Mouse (Mus musculus): ENCODE data around the gene Sphk1.

Sphk1 gene

DNA sequence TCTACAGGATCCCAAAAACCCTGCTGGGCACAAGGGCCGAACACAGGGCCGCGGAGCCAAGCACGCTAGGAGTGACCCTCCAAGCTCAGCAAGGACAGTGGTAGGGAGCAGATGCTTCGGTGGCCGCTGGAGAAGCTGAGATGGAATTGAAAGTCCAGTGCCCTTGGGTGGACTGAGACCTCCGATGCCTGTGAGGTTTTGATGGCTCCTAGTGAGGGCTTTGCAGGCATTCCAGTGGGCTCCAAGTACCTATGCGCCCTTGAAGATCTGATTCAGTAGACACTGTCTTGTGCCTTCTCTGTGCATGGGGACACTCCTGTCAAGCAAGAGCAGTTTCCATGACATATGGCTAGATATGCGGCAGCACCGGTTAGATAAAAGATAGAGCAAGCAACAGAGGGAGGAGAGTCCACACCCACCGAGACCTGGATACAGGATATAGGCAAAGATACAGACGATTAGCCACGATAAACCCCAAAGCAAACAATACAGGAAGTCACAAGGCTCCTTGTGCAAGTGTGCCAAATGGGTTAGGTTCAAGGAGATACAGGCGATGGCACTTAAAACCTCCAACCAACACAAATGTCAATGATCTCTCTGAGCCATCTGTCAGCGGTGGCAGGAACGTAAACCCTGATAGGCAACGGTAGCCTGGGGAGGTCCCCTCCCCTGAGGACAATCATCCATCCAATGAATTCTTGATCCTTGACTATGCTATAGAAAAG lies 24.4 kb upstream of the Sphk1 start:
- no peak for DNase-seq (ENCODE audit: low spot score in 2 of 2)

- no peak for DNase-seq (ENCODE audit: low spot score in 2 of 2)
These were observed 22.0 kb upstream of the Sphk1 start for GRCm38 (mm10) chr11:116508689-116509088.

DNA sequence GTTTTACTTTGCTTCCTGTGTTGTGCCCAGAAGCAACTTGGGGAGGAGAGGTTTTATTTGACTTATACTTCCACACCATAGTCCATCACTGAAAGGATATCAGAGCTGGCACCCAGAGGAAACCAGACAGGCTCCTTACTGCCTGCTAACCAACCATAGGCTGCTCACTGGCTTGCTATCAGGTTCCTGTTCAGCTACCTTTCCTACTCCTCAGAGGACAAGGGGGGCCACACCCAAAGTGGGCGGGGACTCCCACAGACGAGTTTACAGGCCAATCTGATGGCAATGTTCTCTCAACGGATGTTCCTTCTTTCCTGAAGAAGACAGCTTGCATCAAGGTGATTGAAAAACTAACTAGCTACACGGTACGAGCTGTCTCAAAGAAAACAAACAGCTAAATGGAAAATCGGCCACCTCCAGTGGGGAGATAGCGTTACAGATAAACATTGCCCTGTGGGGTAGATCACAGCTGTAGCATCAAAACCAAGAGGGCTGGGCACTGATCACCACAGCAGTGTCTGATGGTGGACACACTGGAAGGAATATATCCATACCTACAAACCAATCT lies 19.3 kb upstream of the Sphk1 start:
- no peak for DNase-seq (ENCODE audit: low spot score in 2 of 2)

DNA sequence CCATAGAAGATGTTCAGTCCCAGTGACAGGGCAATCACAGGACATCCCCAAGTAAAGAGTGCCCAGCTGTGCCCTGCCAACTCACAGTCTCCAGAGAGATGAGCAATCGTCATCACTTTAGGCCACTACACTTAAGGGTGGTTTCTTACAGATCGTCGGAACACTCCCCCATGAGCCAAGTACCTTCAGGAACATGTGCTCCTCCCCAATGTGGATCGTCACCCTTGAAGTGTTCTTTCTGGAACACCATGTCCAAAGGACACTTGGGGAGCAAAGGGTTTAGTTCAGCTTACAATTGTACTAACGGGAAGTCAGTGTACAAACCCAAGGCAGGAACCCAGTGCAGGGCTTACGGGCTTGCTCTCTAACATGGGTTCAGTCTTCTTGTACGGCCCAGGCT lies 18.6 kb upstream of the Sphk1 start:
- DNase-seq (ENCODE audit: low spot score in 2 of 2) = no peak

GRCm38 (mm10) chr11:116512987-116513386 lies 17.7 kb upstream of the Sphk1 start:
- no peak for DNase-seq (ENCODE audit: low spot score in 2 of 2)

GRCm38 (mm10) chr11:116513531-116514038 lies 17.1 kb upstream of the Sphk1 start:
- no peak for DNase-seq (ENCODE audit: low spot score in 2 of 2)

GRCm38 (mm10) chr11:116515330-116516020 lies 15.2 kb upstream of the Sphk1 start:
- no peak for DNase-seq (ENCODE audit: low spot score in 2 of 2)

DNA sequence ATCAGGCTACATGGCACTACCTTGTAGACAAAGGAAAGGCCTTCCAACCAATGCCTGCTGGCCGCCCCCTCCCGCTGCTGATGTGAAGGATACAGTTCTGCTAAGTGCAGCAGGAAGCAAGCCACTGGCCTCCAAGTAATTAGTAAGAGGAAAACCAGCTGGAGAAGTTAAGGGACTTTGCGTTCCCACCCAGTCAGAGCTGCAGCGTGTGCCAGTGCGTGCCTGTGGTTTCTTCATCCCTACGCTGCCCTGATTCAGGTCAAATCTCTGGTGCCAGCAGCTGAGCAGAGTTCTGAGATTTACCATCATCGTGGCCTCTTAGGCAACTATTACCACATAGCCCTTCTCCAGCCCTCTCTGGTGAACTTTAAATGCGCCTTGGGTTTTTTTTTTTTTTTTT lies 12.2 kb upstream of the Sphk1 start:
- DNase-seq (ENCODE audit: low spot score in 2 of 2) = peak in 1 of 2 experiments; percentile 67

DNA sequence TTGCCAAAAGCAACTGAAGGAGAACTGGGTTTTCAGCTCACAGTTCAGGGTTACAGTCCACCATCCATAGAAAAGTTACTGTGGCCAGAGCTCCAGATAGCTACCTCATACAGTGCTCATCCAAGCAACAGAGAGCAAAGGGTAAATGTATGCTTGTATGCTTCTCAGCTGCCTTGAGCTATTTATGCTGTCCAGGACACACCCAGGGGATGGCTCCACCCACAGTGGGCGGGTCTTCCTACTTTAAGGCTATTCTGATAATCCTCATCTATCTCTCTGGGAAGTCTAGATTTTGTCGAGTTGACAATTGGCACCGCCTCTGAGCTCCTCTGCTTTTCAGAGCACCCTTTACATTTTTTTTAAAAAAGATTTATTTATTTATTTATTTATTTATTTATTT lies 9.6 kb upstream of the Sphk1 start:
- no peak for DNase-seq (ENCODE audit: low spot score in 2 of 2)

DNA sequence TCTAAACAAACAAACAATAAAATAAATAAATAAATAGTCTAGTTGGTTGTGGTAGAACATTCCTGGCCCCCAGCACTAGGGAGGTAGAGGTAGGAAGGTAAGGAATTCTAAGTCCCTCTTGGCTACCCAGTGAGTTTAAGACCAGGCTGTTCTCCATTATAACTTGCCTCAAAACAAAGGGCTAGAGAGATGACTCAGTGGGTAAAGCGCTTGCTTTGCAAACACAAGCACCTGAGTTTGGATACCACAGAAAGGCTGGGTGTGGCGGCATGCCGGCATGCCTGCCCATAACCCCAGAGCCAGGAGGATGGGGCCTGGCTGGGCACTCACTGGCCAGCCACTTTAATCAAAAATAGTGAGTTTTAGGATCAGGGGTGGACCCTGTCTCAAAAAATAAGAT lies 8.7 kb upstream of the Sphk1 start:
- DNase-seq (ENCODE audit: low spot score in 2 of 2) = peak in 1 of 2 experiments; percentile 38

- no peak for DNase-seq (ENCODE audit: low spot score in 2 of 2)
These were observed 7.6 kb upstream of the Sphk1 start for GRCm38 (mm10) chr11:116522886-116523698.

DNA sequence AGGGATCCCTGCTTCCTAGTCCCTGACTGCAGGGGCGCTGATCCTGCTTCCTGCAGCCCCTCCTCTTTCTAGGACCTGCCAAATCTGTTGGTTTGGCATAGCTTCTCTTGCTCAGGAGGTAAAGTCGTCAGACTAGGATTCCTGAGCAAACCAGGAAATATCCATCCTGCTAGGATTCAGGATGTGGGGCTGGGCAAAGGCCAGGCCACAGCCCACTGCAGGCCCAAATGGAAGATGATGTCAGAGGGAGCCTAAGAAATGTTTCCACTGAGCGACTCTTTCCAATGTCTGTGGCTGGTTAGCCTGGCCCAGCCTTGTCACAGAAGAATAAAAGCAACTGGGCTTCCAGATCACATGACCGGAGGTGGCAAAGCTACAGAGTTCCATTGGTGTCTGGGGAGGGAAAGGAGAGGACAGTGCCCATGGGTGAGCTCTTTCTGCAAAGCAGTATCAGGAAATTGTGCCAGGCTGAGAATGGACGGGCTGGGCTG lies 7.0 kb upstream of the Sphk1 start:
- DNase-seq (ENCODE audit: low spot score in 2 of 2) = no peak

DNA sequence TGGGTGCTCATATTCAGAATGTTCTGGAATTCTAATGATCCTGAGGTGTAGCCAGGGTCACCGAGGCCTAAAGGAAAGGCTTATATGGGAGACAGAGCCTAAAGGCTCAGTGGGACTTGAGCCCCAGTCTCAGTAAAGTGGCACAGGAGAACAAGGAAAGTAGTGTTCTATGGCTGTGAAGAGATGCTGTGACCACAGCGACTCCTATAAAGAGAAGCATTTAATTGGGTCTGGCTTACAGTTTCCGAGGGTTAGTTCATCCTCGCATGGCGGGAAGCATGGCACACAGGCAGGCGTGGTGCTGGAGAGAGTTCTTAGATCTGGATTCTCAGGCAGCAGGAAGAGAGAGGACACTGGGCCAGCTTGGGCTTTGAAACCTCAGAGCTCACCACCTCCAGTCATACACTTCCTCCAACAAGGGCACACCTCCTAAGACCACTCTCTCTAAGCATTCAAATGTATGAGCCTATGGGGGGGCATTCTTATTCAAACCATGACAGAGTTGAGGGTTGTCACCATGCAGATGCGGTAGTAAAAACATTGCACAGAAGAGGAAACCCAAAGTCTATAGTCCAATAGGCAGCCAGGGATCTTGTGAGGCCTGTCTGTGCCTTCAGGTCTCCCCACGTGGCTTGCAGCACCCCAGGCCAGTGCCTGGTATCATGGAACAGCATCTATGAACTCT lies 1.9 kb upstream of the Sphk1 start:
- DNase-seq (ENCODE audit: low spot score in 2 of 2) = no peak

DNA sequence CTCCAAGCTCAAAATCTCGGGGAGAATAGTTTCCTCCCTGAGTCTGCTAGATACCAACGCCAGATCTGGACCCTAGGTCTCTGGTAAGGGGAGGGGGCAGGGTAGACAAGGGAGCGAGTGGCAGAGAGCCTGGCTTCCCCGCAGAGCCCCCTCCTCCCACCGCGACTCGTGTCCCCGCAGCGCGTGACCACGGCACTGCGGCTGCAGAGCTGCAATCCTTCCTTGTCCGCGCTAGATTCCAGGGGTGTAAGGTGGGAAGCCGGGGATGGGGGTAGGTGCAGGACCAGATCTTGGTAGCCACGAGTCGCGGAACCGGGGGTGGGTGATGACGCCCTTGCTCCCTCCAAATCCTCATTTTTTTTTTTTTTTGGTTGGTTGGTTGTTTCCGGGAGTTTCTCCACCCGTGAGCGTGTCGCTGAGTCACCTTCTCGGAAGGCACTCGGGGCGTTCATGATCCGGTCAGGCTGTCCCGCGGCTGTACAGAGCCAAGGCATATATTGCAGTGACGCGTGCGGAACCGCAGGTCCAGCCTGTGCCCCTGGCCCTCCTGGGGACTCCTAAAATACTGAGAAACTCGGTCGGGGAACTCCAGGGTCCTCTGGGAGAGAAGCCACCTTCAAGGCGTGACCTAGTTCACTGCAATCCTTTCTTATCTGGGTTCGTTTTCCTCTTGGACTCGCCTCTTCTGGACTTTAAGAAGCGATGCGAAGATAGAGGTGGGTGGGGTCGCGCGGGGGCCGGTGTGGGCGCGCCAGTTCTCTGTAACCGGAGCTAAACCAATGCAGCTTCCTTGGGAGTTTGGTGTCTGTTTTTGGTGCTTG lies 856 bp downstream of the Sphk1 start:
- peak; percentile 28 to 39 for DNase-seq (ENCODE audit: low spot score in 2 of 2)

DNA sequence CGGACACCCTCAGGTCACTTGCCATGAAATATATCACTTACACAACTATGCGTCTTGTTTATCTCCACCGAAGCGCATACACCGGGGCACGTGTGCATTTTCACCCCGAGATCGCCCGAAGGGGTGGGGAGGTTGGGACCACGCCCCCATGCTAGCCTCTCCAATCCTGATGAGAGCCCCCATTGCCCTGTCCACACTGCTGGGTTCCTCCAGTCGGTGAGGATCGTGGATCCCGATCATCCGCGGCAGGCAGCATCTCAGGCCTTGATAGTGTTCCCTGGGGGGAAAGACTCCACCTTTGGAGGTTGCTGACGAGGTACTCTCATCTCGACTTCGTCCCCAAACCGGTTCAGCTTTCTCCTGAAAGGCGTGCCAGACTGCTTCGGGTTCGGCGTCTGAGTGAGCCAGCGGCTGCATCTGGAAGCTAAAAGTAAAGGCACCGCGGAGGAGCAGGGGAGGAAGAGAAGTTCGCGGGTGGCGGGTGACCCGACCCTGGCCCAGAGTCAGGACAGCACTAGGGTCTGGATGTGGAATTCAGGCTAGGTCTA lies 1.6 kb downstream of the Sphk1 start:
- peak; percentile 50 to 54 for DNase-seq (ENCODE audit: low spot score in 2 of 2)

GRCm38 (mm10) chr11:116532810-116533338 lies 2.1 kb downstream of the Sphk1 start:
- peak; percentile 71 to 82 for DNase-seq (ENCODE audit: low spot score in 2 of 2)

DNA sequence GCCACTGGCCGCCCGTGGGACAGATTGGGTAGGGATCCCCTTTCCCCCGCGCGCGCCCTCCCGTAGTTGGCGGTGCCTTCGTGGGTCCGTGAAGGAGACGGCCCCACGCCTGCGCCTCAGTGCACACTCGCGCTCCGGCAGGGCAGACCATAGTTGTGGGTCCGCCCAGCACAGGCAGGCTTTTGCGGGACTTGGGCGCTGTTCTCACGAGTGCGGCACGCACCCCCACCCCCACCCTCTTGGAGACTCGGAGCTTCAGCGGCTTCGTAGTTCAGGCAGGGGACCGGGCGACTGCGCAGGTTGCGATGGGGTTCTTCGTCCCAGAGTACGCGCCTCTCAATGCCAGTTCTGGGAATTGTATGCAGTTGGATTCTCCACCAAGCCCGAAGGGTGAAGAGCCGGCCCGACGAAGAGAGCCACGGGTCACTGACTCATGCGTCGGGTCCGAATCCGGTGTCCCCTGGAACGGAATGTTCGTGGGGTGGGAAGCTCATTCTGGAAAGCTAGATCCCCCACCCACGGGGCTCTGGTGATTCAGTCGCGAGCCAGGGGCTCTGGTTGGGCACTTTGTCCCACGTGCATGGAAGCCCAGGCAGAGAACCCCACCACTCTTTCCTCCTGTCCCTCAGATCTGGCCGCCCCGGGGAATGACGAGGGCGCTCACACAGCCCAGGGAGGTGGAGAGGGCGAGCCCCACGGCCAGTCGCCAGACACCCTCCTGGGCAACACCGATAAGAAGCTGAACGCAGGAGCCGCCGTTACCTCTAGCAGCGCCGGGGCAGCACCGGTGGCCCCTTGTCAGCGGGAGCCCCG lies 2.8 kb downstream of the Sphk1 start:
- DNase-seq (ENCODE audit: low spot score in 2 of 2) = peak; percentile 22 to 35

DNA sequence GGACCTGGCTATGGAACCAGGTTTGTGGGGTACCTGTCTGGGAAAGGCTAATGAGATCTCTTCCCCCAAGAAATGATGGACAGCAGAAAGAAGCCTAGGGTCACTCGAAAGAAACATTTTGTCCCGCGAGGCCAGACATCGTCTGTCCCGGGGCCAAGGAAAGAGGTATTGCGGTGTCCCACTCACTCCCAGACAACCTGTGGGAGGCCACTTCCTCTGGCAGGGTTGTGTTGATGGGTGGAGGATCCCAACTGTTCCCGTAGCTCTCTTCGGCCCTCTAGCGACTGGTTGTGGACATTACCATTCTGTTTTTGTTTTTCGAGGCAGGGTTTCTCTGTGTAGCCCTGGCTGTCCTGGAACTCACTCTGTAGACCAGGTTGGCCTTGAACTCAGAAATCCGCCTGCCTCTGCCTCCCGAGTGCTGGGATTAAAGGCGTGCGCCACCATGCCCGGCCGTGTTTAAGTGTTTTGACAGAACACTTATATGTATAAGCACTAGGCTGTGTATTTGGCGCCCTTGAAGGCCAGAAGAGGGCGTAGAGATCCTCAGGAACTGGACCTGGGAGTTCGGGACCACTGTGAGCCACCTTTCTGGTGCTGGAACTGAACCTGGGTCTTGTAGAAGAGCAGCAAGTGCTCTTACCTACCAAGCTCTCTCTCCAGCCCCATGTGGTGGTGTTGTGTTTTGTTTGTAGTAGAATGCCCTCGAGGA lies 3.6 kb downstream of the Sphk1 start:
- peak; percentile 67 to 71 for DNase-seq (ENCODE audit: low spot score in 2 of 2)
